8 mouse cellular contexts compared by ENCODE assay signal in the genomic region with DNA sequence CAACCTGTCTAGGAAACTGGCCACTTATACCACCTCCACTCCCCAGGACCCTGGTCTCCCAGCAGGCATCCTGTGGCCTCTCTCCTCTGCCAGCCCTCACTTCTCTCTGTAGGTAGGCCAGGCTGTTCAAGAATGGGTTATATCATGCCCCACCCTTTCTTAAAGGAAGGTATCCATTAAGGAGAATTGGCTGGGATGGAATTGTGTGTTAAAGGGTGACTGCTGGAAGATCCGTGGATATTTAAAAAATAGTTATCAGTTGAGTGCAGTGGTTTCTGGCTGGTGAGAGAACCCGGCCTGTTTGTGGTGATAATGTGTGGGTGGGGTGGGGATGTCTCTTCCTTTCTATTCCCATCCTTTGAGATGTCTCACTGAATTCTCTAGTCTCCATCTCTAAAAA. TPM values are rescaled to one million over a fixed set of nuclear protein-coding genes. Genes with fewer than 3 reads are reported as not detected.
DNase-seq lines count a peak whose midpoint lies in the region; ATAC-seq and TF ChIP-seq lines count a peak whose summit lies in the region.

No protein-coding gene starts in this region.

- H3K36me3 ChIP-seq in heart, embryonic 15.5 days = 0 out of 2 replicates have a peak, but pooled peaks cover 5% of the 10 kb centered on the region
- H3K36me3 ChIP-seq in G1E (replicated peaks) = peaks cover 12% of the 10 kb centered on the region
- peaks cover 13% of the 10 kb centered on the region; the same call in 1 of the 2 replicates for H3K36me3 ChIP-seq in embryonic facial prominence, embryonic 14.5 days (ENCODE audit: control insufficient read depth, insufficient read depth, low read length)
- H3K36me3 ChIP-seq in liver, embryonic 12.5 days = peaks cover 27% of the 10 kb centered on the region
- no peaks in the 10 kb centered on the region for H3K36me3 ChIP-seq in thymus, adult 2 months (ENCODE audit: control insufficient read depth, insufficient read depth, low read length)

- 21% methylated on average over 2 of the region's 2 CpGs for WGBS in heart, embryonic 15.5 days
- 60% methylated on average over 2 of the region's 2 CpGs for WGBS in embryonic facial prominence, embryonic 14.5 days
- WGBS in liver, embryonic 12.5 days (ENCODE audit: insufficient replicate concordance) = 18% methylated on average over 2 of the region's 2 CpGs
- 55% methylated on average over 2 of the region's 2 CpGs for WGBS in thymus, adult 2 months

- no peak for ATAC-seq in heart, embryonic 15.5 days (replicated peaks; ENCODE audit: insufficient number of reproducible peaks, insufficient read depth, low FRiP score, low read depth)
- ATAC-seq in G1E (ENCODE audit: extremely low read depth, insufficient number of reproducible peaks, low FRiP score, poor library complexity, severe bottlenecking) = no peak
- ATAC-seq in embryonic facial prominence, embryonic 14.5 days (ENCODE audit: low read depth) = no peak
- ATAC-seq in liver, embryonic 12.5 days = peak; percentile 64

- TF ChIP-seq CTCF in G1E (IDR thresholded peaks at IDR 0.05; ENCODE audit: low read depth, low read length) = no peak
- no peak for TF ChIP-seq CTCF in thymus, adult 2 months (IDR thresholded peaks at IDR 0.05; ENCODE audit: borderline replicate concordance, control insufficient read depth, extremely low read depth, insufficient read depth, low read length, poor library complexity)

- TF ChIP-seq POLR2A in thymus, adult 2 months (IDR thresholded peaks at IDR 0.05; ENCODE audit: control insufficient read depth, extremely low read depth, insufficient read depth, low read length, poor library complexity) = no peak

- peak overlapping the region; percentile 68 for H3K4me2 ChIP-seq in heart, embryonic 15.5 days
- H3K4me2 ChIP-seq in embryonic facial prominence, embryonic 14.5 days (ENCODE audit: low read depth, low read length) = peak overlapping the region; percentile 60; the same call in 1 of the 2 replicates
- H3K4me2 ChIP-seq in liver, embryonic 12.5 days = peak overlapping the region; percentile 78

- H3K9ac ChIP-seq in heart, embryonic 15.5 days = no peak overlapping the region; the same call in 1 of the 2 replicates
- H3K9ac ChIP-seq in embryonic facial prominence, embryonic 14.5 days (ENCODE audit: low read depth, low read length) = no peak overlapping the region
- H3K9ac ChIP-seq in liver, embryonic 12.5 days = peak overlapping the region; percentile 87

- peaks cover 27% of the 10 kb centered on the region for H3K4me1 ChIP-seq in heart, embryonic 15.5 days (replicated peaks)
- peaks cover 66% of the 10 kb centered on the region for H3K4me1 ChIP-seq in G1E (ENCODE audit: insufficient read depth, low read depth, low read length)
- peaks cover 12% of the 10 kb centered on the region for H3K4me1 ChIP-seq in embryonic facial prominence, embryonic 14.5 days (ENCODE audit: control insufficient read depth, insufficient read depth, low read length)
- H3K4me1 ChIP-seq in liver, embryonic 12.5 days = peaks cover 73% of the 10 kb centered on the region
- peaks cover 27% of the 10 kb centered on the region for H3K4me1 ChIP-seq in thymus, adult 2 months (replicated peaks; ENCODE audit: control insufficient read depth, insufficient read depth, low read length)

- peak overlapping the region; percentile 96 for H3K27ac ChIP-seq in heart, embryonic 15.5 days
- peak overlapping the region; percentile 84; the same call in 1 of the 2 replicates for H3K27ac ChIP-seq in embryonic facial prominence, embryonic 14.5 days (replicated peaks; ENCODE audit: low read depth, low read length)
- H3K27ac ChIP-seq in liver, embryonic 12.5 days = peak overlapping the region; percentile 98
- no peak overlapping the region for H3K27ac ChIP-seq in thymus, adult 2 months (ENCODE audit: control insufficient read depth, insufficient read depth, low read length)

- H3K9me3 ChIP-seq in heart, embryonic 15.5 days (replicated peaks) = no peaks in the 10 kb centered on the region
- no peaks in the 10 kb centered on the region for H3K9me3 ChIP-seq in G1E (replicated peaks)
- no peaks in the 10 kb centered on the region for H3K9me3 ChIP-seq in embryonic facial prominence, embryonic 14.5 days (ENCODE audit: control insufficient read depth, low read length)
- H3K9me3 ChIP-seq in liver, embryonic 12.5 days (replicated peaks) = no peaks in the 10 kb centered on the region

- DNase-seq in heart, postnatal 4 days = no peak
- DNase-seq in G1E (ENCODE audit: low spot score) = no peak
- DNase-seq in embryonic facial prominence, embryonic 14.5 days (ENCODE audit: low spot score) = no peak
- DNase-seq in thymus, adult 2 months = no peak
- DNase-seq in thymus, postnatal 10 days (ENCODE audit: low spot score in 2 of 2) = no peak
- no peak for DNase-seq in layer of hippocampus, postnatal 25 days (ENCODE audit: extremely low spot score in 1 of 2, low spot score in 1 of 2)

- peak overlapping the region; percentile 88 for H3K4me3 ChIP-seq in heart, embryonic 15.5 days
- peak overlapping the region; percentile 74; the same call in 1 of the 2 replicates for H3K4me3 ChIP-seq in G1E (ENCODE audit: low read depth, low read length)
- H3K4me3 ChIP-seq in embryonic facial prominence, embryonic 14.5 days (ENCODE audit: low read depth, low read length) = no peak overlapping the region
- peak overlapping the region; percentile 81 for H3K4me3 ChIP-seq in liver, embryonic 12.5 days
- no peak overlapping the region for H3K4me3 ChIP-seq in thymus, adult 2 months (ENCODE audit: control insufficient read depth, insufficient read depth, low read length)

- H3K27me3 ChIP-seq in heart, embryonic 15.5 days = no peaks in the 10 kb centered on the region
- H3K27me3 ChIP-seq in G1E (ENCODE audit: insufficient read depth, low read length) = no peaks in the 10 kb centered on the region
- no peaks in the 10 kb centered on the region for H3K27me3 ChIP-seq in embryonic facial prominence, embryonic 14.5 days (replicated peaks; ENCODE audit: control insufficient read depth, insufficient read depth, low read length)
- H3K27me3 ChIP-seq in liver, embryonic 12.5 days (replicated peaks) = no peaks in the 10 kb centered on the region
- H3K27me3 ChIP-seq in thymus, adult 2 months (ENCODE audit: control insufficient read depth, insufficient read depth, low read length) = no peaks in the 10 kb centered on the region

RNA-seq across cellular contexts. Expression of gene Gtpbp2, which starts 1.6 kb away (rescaled TPM):
- 33.8 and 36.8 TPM in 2 replicates for polyA plus RNA-seq in heart, embryonic 15.5 days (2015; fragmentation: Nextera tagmentation; extraction: Ambion mirVana)
- 10 to 100 TPM; 78.1 to 84.9 TPM for total RNA-seq in heart, postnatal 4 days (2021)
- total RNA-seq in G1E (2014; fragmentation: Nextera tagmentation) (41.7 and 182 TPM in 2 replicates), G1E (2017) (30.3 and 31.8 TPM in 2 replicates)
- 55.0 and 61.1 TPM in 2 replicates for polyA plus RNA-seq in G1E (2012)
- polyA plus RNA-seq in embryonic facial prominence, embryonic 14.5 days (2014; fragmentation: Nextera tagmentation; extraction: Ambion mirVana) = 27.1 and 28.2 TPM in 2 replicates
- 32.6 and 33.7 TPM in 2 replicates for polyA plus RNA-seq in liver, embryonic 12.5 days (2016; fragmentation: Nextera tagmentation; extraction: Ambion mirVana)
- 280 and 339 TPM in 2 replicates for polyA plus RNA-seq in thymus, adult 2 months (2012; rRNA removed)
- 100 to 1,000 TPM in 1 of 2 experiments, 10 to 100 TPM in 1; 91.4 to 124 TPM for total RNA-seq in layer of hippocampus, postnatal 25 days (2021)

RNA-seq across cellular contexts. Expression of gene Mad2l1bp, which starts 5.9 kb away (rescaled TPM):
- 31.4 and 34.4 TPM in 2 replicates for polyA plus RNA-seq in heart, embryonic 15.5 days (2015; fragmentation: Nextera tagmentation; extraction: Ambion mirVana)
- 10 to 100 TPM; 16.2 to 17.5 TPM for total RNA-seq in heart, postnatal 4 days (2021)
- total RNA-seq in G1E (2014; fragmentation: Nextera tagmentation) (21.7 and 27.4 TPM in 2 replicates), G1E (2017) (12.7 and 14.0 TPM in 2 replicates)
- 7.8 and 12.8 TPM in 2 replicates for polyA plus RNA-seq in G1E (2012)
- polyA plus RNA-seq in embryonic facial prominence, embryonic 14.5 days (2014; fragmentation: Nextera tagmentation; extraction: Ambion mirVana) = 28.1 and 30.4 TPM in 2 replicates
- 44.1 and 46.7 TPM in 2 replicates for polyA plus RNA-seq in liver, embryonic 12.5 days (2016; fragmentation: Nextera tagmentation; extraction: Ambion mirVana)
- polyA plus RNA-seq in thymus, adult 2 months (2012; rRNA removed) = 40.9 and 43.2 TPM in 2 replicates
- total RNA-seq in layer of hippocampus, postnatal 25 days (2021) = 10 to 100 TPM; 10.7 to 11.0 TPM

RNA-seq across cellular contexts. Expression of gene Rsph9, which starts 15.2 kb away (rescaled TPM):
- polyA plus RNA-seq in heart, embryonic 15.5 days (2015; fragmentation: Nextera tagmentation; extraction: Ambion mirVana) = 5.8 and 6.9 TPM in 2 replicates
- 1 to 10 TPM; 1.5 to 2.8 TPM for total RNA-seq in heart, postnatal 4 days (2021)
- total RNA-seq in G1E (2014; fragmentation: Nextera tagmentation) = not detected in 2 replicates
- total RNA-seq in G1E (2017) = 0.12 TPM in 1 of 2 replicates, not detected in the other
- polyA plus RNA-seq in G1E (2012) = not detected in 2 replicates
- polyA plus RNA-seq in embryonic facial prominence, embryonic 14.5 days (2014; fragmentation: Nextera tagmentation; extraction: Ambion mirVana) = 12.6 and 21.8 TPM in 2 replicates
- polyA plus RNA-seq in liver, embryonic 12.5 days (2016; fragmentation: Nextera tagmentation; extraction: Ambion mirVana) = 0.72 and 1.5 TPM in 2 replicates
- 1.2 and 2.6 TPM in 2 replicates for polyA plus RNA-seq in thymus, adult 2 months (2012; rRNA removed)
- 10 to 100 TPM; 24.6 to 28.4 TPM for total RNA-seq in layer of hippocampus, postnatal 25 days (2021)

RNA-seq across cellular contexts. Expression of gene Polh, which starts 43.2 kb away (rescaled TPM):
- 11.7 and 12.7 TPM in 2 replicates for polyA plus RNA-seq in heart, embryonic 15.5 days (2015; fragmentation: Nextera tagmentation; extraction: Ambion mirVana)
- 10 to 100 TPM; 20.3 to 21.7 TPM for total RNA-seq in heart, postnatal 4 days (2021)
- total RNA-seq in G1E (2014; fragmentation: Nextera tagmentation) = 24.8 and 25.7 TPM in 2 replicates
- 33.3 and 34.6 TPM in 2 replicates for total RNA-seq in G1E (2017)
- 2.2 and 2.8 TPM in 2 replicates for polyA plus RNA-seq in G1E (2012)
- polyA plus RNA-seq in embryonic facial prominence, embryonic 14.5 days (2014; fragmentation: Nextera tagmentation; extraction: Ambion mirVana) = 8.6 and 9.4 TPM in 2 replicates
- 24.6 and 25.0 TPM in 2 replicates for polyA plus RNA-seq in liver, embryonic 12.5 days (2016; fragmentation: Nextera tagmentation; extraction: Ambion mirVana)
- 18.4 and 20.4 TPM in 2 replicates for polyA plus RNA-seq in thymus, adult 2 months (2012; rRNA removed)
- total RNA-seq in layer of hippocampus, postnatal 25 days (2021) = 1 to 10 TPM; 5.9 to 6.0 TPM

RNA-seq across cellular contexts. Expression of gene Xpo5, which starts 43.3 kb away (rescaled TPM):
- polyA plus RNA-seq in heart, embryonic 15.5 days (2015; fragmentation: Nextera tagmentation; extraction: Ambion mirVana) = 15.1 and 22.0 TPM in 2 replicates
- total RNA-seq in heart, postnatal 4 days (2021) = 10 to 100 TPM; 26.9 to 28.7 TPM
- total RNA-seq in G1E (2014; fragmentation: Nextera tagmentation) = 65.6 and 77.6 TPM in 2 replicates
- 50.9 and 55.3 TPM in 2 replicates for total RNA-seq in G1E (2017)
- polyA plus RNA-seq in G1E (2012) = 14.1 and 24.8 TPM in 2 replicates
- polyA plus RNA-seq in embryonic facial prominence, embryonic 14.5 days (2014; fragmentation: Nextera tagmentation; extraction: Ambion mirVana) = 42.3 and 43.8 TPM in 2 replicates
- 33.0 and 34.9 TPM in 2 replicates for polyA plus RNA-seq in liver, embryonic 12.5 days (2016; fragmentation: Nextera tagmentation; extraction: Ambion mirVana)
- 40.0 and 40.4 TPM in 2 replicates for polyA plus RNA-seq in thymus, adult 2 months (2012; rRNA removed)
- 10 to 100 TPM; 44.9 to 45.7 TPM for total RNA-seq in layer of hippocampus, postnatal 25 days (2021)

Comparison
In these comparisons a context has a peak if more than half of its experiments do, and no peak if none do; other contexts are left out.
1. H3K4me3 ChIP-seq: peak in heart, embryonic 15.5 days (single experiment), G1E (single experiment) and liver, embryonic 12.5 days (single experiment); none in embryonic facial prominence, embryonic 14.5 days (single experiment) and thymus, adult 2 months (single experiment).
2. Peak in every context shown above with its lines, with median percentiles within 50 percentile points of each other: H3K4me2 ChIP-seq.